Mouse (Mus musculus) lung, adult 2 months (tissue): Measurements from ENCODE around the gene Cacng4.

Experiments used
- CTCF ChIP-seq: fragments of 200-500 bp; IDR thresholded peaks from 2 replicates; pipeline ENCODE4 v1.5.1; 2011; ENCODE audit warnings: mild to moderate bottlenecking, low read length, control low read depth; ENCODE audit not compliant: insufficient read depth
- POLR2A ChIP-seq: fragments of 200-500 bp; IDR thresholded peaks from 2 replicates; pipeline ENCODE4 v1.6.1; 2011; ENCODE audit warnings: low read depth, mild to moderate bottlenecking, control low read depth, low read length, borderline replicate concordance; ENCODE audit errors: extremely low read depth

GRCm38 (mm10) chr11:107720264-107721021, 73.9 kb downstream of the Cacng4 start:
- TF ChIP-seq POLR2A (no peak), CTCF (no peak)
